Mouse (Mus musculus) spleen, postnatal 14 days (tissue): ENCODE results near the gene Hnrnpu.
"Not testable (repeated sequence)": the region's sequence is repeated elsewhere in the genome, so short reads cannot be mapped to it uniquely, and the experiment has no call there.

Source experiments
- DNase-seq, 2 experiments: peaks; one replicate each; pipeline ENCODE4 v3.0.0; 2021 to 2022; ENCODE audit warnings: low spot score in 2 of 2

Hnrnpu gene

DNA sequence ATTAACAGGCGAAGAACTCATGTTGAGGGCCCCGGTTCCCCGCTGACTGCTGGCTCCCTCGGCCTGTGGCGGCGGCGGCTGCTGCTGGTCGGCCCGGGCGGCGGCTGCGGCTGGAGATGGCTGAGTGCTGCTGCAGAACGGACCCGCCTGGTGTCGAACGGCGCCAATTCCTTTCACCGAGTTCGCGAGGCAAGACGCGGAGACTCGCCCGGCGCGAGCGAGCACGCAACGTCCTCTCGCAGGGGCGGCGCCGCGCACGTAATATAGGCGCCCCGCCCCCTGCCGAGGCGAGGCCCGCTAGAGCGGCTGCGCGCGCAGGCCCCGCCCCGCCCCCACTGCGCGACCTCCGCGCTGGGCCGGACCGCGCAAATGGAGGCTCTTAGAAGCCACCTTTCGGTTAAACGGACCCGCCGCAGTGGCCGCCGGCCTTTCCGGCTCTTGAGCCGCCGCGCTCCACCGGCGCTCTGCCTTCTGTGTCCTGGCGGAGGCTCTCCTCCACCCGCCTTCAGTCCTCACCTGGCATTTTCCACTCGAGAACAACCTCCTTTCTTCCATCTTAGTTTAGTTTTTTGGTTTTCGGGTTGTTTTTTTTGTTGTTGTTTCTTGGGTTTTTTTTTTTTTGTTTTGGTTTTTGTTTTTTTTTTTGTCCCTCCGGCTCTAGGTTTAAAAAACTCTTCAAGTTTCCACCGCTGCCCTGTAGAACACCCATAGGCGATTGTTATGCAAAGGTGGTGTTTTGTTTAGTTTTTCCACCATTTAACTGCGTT, at the start of gene Hnrnpu:
Hnrnpu (minus strand) TSS at position 247 of the 767 bp plus-strand sequence.
- DNase-seq: peak; percentile 90 to 96

DNA sequence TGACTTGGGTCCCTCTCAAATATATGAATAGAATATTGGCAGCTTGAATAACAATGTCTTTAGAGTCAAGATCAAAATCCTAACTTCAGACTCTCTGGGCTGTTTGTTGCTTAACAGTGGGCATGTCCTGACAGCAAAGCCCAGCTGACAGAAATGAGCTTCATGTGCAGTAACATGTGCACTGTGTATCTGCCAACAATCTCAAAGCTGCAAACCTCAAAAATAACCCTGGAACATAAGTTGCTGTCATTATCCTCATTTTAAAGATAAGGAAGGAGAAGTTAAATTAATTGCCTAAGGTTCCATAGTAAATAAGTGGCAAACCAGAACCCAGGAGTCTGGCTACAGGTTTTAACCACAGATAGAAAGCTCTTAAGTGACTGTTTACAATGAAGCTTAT, 44.6 kb upstream of the Hnrnpu start:
- DNase-seq: no peak

DNA sequence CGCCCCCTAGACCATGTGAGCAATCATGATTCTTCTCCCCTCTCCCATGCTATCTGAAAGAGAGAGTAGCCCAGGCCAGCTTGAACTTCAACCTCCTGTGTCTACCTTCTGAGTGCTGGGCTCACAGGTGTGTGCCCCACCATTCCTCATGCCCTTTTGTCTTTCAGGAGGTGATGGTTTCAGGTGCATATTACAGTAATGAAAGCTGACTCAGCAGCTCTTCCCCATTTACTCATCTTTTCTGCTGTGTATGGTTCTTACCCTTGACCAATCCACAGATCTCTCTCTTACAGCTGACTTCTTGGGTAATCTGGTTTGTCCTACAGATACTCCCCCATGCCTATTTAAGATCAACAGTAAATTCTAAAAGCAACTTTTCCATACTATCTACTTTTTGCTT, 41.6 kb upstream of the Hnrnpu start:
- DNase-seq: no peak

DNA sequence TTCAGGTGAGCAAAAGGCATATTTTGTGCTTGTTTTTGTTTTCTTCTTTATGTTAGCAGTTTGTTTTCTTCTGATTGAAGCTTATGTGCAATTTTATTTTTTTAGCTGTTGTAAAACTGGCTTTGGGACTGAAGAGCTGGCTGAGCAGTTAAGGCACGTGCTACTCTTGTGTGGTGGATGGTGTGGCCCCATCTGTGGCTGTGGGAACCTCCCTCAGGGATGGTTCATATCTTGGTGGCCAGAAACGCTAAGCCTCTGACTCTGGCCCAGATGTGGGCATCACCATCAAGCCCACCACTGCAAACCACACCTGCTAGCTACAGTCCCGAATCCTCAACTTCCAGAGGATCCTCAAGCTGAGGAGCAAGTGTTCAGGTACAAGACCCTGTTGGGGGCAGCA, 40.5 kb upstream of the Hnrnpu start:
- DNase-seq: no peak

DNA sequence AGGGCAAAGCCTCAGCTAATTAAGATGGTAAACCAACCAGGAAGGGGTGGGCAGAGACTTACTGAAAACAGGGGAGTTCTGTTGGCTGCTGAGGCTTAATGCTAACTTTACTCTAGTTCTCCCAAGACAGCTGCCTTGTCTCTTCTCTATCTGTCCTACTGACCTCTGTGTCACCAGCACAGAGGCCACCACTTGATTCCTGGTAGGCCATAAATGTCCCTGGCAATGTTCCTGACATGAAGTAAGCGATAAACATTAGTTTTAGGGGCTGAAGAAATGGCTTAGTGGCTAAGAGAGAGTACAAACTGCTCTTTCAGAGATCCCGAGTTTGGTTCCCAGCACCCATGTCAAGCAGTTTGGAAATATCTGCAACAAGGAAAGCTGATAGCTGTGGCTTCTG, 39.3 kb upstream of the Hnrnpu start:
- DNase-seq: no peak

DNA sequence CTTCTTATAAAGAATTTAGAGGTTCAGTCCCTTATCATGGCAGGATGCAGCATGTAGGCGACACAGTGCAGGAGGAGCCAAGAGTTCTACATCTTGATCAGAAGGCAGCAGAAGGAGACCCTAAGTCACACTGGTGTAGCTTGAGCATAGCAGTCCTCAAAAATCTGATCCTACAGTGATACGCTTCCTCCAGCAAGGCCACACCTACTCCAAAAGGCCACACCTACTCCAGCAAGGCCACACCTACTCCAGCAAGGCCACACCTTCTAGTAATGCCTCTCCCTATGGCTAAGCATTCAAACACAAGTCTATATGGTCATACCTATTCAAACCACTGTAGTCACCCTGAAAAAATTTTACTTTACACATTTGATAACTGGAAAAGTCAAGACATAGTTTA, 38.5 kb upstream of the Hnrnpu start:
- no peak for DNase-seq

DNA sequence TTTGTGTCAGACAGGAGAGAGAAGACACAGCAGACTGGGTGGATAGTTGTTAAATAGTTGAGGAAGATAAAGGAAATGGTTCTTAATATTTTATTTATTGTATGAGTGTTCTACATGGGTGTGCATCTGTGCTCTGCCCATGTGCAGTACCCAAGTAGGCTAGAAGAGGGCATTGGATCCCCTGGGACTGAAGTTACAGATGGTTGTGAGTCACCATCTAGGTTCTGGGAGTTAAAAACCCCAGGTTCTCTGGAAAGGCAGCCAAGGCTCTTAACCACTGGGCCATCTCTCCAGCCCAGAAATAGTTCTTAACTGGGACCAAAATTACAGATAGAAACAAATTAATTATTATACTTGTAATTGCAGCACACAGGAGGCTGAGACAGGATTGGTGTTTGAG, 37.8 kb upstream of the Hnrnpu start:
- no peak for DNase-seq

DNA sequence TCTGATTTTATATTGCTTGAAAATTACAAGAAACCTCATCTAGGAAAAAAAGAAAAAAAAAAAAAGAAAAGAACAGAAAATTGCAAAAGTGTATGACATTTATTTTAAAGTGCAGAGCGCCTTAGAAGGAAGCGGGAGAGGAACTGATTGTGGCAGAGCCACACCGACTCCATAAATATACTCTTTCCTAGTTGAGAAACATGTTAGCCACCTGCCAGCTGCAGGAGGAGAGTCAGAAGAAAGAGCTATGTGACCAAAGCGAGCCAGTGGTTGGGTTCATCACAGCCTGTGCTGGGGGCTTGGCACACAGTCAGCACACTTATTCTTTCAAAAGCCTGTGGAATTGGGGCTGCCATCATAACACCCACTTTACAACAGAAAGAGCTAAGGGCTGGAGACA, 35.1 kb upstream of the Hnrnpu start:
- DNase-seq: no peak

DNA sequence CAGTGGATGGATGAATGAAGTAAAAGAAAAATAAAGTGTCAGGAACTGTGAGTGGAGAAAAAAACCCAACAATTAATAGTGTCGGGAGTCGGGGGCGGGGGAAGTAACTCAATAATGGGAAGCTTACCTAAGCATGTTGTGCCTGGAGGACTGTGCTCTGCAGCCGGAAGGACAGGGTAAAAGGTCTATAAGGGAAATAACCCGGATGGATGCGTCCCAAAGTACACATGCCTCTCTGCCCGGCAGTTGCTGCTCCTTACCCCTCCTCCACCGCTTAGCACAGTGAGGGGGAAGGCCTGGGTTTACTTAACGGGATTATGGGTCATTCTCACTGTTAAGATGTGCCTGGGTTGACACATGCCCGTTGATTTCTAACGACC, 31.7 kb upstream of the Hnrnpu start:
- peak in 1 of 2 experiments; percentile 24 for DNase-seq

DNA sequence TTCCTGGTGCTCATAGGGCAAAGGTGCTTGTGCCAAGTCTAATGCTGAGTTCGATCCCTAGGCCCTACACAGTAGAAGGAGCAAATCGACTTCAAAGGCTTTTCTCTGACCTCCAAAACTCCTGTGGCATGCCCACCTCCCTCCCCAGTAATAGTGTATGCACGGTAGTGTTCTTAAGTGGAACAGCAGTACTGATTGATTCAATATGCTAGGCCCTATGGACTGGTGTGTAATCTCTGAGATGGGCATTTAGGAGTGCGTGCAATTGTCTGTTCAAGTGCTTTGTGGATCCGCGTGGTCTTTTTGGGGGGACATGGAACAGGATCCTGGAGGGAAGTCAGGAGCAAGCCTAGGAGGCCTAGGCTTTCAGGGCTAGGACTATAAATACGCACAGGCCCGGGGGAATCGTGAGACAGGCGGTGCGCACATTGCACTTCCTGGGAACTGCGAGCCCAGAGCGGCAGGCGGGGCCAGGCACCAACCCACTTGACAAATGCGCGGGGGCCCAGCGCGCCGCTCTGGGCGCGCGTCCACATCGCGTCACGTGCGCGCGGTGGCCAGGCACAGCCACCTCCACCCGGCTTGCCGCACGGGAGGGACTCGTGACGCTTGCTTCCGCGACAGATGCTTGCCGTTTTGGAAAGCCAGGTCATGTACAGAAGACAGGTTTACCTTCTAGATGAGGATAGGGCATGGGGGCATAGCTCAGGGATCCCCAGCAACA, 31.1 kb upstream of the Hnrnpu start:
- peak; percentile 71 to 78 for DNase-seq

DNA sequence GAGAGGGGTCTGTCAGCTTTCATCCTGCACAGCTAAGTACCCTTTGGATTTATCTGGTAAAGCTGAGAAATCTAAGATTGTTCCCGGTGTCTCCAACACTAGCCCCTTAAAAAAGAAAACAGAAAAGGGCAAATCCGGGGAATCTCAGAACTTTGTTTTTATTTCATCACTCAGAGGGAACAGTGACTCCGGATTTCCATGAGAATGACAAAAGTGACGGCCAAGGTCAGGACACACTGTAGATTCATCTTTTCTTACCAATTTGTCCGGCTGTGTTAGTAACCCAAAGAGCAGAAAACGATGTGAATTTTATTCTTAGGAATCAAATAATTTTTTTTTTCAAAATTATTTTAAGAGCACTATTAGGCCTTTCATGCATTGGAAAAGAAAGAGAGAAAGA, 30.5 kb upstream of the Hnrnpu start:
- no peak for DNase-seq

DNA sequence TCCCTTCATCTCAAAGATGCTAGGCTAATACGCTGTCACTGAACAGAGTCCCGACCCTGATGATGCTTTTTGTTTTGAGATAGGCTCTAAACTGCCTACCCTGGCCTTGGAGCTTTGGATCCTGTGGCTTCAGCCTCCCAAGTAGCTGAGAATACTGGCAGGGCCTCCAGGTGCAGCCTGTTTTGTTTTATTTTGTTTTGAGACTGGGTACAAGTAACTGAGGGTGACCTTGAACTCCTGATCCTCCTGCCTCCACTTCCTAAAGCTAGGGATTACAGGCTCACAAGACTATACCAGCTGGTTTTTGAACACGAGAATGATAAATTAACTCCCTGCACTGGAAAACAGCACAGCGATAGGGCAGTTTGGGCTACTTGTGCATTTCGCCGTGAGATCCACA, 27.6 kb upstream of the Hnrnpu start:
- no peak for DNase-seq

DNA sequence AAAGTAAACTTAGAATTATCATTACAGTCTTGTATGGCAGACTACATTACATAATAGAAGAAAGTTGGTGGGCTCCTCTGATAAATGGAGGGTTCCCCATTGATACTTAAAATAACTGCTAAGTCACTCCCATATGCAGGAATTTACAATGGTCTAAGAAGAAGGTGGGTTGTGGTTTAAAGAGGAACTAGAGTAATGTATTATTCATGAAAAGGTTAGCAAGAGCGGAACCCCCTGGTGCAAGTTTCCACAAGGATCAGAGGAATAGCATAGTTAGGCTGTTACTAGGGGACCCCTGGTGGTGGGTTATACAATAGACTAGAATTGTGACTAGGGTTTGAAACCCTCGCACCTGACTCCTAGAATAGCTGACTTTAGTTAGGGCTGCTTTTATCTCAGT, 23.1 kb upstream of the Hnrnpu start:
- DNase-seq: no peak

DNA sequence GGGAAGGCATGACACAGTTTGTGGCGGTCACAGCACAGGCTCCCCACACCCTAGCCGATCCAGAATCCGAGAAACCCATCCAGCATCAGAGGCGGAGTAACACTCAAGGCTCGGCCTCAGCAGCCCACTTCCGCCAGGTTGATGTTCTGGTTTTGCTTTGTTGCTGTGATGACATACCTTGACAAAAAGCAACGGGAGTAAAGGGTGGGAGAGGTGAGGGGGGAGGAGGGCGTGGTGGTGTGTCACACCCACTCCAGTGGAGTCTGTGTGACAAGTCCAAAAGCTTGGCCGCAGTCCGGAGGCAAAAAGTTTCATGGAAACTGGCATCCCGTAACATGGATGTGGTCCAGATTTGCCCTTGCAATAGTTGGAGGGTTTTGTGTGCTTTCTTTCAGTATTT, 22.7 kb upstream of the Hnrnpu start:
- no peak for DNase-seq

DNA sequence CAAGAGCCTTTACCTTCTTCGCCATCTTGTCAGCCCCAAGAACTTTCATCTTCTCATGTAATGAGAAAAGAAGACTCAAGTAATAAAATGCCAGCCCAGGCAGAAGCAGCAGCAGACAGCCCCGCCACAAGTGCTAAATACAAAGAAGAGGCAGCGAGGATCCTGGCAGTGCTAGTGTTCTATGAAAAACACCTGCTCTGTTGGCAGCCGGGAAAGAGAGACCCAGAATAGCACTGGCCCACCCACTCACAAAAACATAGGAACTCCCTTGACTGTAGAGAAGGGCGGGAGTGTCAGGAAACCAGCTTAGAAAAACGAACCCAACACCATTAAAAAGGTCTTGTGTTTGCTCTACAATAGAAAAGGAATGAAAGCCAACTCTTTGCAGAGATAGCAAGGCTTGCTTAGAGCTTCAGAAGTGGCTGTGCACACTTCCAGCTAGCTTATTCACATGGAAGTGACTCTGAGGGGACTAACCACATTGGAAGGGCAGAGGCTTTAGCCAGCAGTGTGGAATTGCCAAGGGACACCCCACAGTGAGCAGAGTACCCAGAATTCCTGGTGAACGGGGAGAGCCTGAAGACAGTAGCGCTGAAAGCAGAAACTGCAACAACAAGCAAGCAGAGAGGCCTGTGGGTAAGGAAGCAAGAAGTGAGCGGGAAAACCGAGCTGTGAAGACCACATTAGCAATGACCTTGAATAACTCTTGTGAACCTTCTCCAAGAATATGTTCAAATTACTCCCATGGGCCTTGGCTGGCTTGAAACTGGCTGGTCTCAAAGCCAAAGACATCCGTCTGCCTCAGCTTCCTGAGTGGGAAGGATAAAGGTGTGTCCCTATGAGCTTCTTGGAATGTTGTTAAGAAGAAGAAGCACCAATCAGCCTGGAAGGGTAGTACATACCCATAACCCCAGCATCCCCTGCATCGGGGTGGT, 20.4 kb upstream of the Hnrnpu start:
- DNase-seq: no peak

DNA sequence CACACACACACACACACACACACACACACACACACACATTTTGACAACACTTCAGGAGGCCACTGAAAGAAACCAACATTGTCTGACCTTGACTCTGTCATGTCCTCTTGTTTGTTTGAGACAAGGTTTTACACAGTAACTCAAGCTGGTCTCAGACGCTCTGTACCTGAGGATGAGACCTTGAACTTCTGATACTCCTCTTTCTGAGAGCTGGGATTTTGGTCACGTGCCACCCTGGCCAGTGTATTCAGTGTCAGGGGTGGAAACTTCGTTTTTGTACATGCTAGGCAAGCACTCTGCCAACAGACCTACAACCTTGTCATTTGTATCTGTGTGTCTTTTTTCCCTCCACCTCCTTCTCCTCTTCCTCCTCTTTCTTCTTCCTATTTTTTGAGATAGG, 17.0 kb upstream of the Hnrnpu start:
- no peak for DNase-seq

DNA sequence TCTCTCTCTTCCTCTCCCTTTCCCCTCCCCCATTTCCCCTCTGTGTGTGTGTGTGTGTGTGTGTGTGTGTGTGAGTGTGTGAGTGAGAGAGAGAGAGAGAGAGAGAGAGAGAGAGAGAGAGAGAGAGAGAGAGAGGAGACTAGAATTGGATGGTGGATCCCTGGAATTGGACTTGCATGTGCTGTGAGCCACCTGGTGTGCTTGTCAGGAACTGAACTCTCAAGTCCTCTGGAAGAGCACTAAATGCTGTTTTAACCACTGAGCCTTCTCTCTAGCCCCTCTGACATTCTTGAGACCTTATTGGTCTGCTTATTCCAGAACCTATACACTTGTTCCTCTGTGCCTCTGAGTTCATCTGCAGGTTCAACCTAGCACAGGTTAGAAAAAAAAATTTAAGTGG, 14.0 kb upstream of the Hnrnpu start:
- no peak for DNase-seq

DNA sequence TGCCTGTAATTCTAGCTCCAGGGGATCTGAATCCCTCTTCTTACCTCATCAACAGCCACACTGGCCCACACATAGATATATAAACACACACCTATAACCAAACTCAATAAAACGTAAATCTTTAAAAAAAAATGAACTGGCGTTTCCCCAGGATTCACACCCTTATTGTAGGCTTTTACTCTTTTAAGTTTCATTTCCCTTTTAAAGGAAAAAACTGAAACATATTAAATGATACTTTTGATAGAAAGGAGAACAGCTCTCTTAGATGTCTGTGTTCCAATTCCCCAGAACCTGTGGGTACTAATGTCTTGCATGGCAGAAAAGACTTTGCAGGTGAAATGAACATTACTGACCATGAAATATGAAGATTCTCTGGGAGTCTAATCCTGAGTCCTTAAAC, 13.2 kb upstream of the Hnrnpu start:
- no peak for DNase-seq

DNA sequence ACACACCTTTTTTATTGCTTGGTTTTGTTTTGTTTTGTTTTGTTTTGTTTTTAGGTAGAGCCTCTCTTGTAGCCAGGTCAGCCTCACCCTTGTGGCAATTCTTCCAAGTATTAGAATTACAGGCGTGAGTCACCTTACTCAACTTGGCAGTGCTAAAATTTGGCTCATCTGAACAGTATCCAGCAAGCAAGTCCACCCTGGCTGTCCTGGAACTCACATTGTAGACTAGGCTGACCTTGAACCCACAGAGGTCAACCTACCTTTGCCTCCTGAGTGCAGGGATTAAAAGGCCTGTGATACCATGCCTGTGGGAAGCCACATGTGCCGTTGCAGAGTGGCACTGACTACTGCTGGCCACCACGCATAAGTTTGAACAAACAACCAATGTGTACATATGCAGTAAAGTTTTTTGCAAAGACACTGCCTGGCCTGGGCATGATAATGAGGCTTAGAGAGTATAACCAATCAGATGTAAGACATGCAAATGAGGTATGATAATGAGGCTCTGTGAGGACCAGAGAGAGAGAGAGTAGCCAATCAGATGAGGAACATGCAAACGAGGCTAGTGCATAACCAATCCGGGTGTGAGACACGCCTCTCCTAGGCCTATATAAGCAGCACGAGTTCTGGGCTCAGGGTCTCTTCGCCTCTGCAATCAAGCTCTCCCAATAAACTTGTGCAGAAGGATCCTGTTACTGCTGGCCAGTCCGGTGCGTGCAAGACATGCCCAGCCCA, 6.6 kb upstream of the Hnrnpu start:
- DNase-seq: not testable (repeated sequence)

DNA sequence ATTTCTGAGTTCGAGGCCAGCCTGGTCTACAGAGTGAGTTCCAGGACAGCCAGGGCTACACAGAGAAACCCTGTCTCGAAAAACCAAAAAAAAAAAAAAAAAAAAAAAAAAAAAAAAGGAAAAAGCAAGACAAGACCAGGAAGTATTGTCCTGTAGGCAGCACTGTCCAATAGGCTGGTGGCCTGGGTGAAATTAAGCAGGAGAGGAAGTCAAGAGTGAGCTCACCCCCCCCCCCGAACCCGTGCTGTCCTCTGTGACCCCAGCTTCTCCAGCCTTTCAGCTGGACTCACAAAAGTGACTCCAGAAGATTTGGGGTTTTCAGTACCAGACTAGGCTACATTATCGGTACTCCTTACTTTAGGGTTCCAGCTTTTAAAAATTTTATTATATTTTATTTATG, 5.0 kb upstream of the Hnrnpu start:
- DNase-seq: no peak

DNA sequence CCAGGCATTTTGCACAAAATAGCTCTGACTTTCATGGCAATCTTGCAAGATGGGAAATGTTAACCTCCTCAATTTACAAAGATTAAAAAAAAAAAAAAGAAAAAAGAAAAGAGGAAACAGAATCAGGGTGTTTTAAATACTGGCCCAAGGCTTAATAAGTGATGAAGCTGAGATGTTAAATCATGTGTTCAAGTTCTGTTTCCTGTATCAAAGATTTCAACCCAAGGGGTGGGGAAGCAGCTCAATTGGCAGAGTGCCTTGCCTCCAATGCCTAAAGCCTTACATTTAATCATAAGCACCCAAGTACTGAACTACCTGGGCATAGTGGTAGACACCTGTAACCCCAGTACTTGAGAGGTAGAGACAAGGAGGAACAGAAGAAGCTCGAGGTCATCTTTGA, 4.5 kb upstream of the Hnrnpu start:
- DNase-seq: no peak

DNA sequence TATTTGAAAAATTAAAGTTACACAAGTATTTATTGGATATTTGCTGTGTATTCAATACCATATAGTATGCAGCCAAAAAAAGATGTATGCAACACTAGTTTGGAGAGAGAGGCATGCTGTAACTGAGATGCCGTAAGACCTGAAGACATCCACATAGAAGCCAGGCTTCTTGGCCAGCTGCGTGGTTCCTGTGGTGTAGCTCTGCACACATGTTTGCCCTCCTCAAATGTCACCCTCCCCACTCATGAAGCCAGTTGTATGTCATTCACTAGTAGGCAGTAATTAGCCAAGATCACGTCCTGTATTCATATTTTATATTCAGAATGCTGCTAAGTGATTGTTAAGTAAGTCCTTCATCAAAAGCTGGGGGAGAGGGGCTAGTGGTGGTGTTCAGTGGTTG, 3.8 kb upstream of the Hnrnpu start:
- DNase-seq: no peak
